Mouse (Mus musculus) hindlimb bud, embryonic 11.5 days (tissue): Measurements from ENCODE around the gene Dnase1l2.
A peak's percentile ranks its signal among the peaks of the same experiment; 100 is the strongest.
"Not testable (repeated sequence)": the region's sequence is repeated elsewhere in the genome, so short reads cannot be mapped to it uniquely, and the experiment has no call there.

Experiments used
- DNase-seq: peaks from one replicate; pipeline ENCODE4 v3.0.0-alpha.2; 2012; ENCODE audit warnings: low read depth, low spot score; ENCODE audit errors: extremely low spot score

Gene Dnase1l2

DNA sequence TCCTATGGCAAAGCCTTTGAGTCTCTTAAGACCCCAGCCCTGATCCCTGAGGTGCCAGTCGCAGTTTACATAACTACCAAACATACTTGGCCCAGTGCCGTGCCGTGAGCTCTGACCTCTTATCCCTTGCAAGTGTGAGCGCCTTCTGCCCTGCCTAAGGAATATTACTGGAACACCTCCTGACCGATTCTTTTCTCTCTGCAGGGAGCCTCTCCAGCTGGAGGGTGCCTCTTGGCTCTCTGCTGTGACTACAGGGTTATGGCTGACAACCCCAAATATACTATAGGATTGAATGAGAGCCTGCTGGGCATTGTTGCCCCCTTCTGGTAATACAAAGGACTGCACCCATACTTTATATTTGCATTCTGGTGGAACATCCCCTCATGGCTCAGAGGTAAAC is 5.9 kb downstream of the Dnase1l2 start:
- no peak for DNase-seq

GRCm38 (mm10) chr17:24429201-24429983 is 13.5 kb downstream of the Dnase1l2 start:
- DNase-seq, result no peak

DNA sequence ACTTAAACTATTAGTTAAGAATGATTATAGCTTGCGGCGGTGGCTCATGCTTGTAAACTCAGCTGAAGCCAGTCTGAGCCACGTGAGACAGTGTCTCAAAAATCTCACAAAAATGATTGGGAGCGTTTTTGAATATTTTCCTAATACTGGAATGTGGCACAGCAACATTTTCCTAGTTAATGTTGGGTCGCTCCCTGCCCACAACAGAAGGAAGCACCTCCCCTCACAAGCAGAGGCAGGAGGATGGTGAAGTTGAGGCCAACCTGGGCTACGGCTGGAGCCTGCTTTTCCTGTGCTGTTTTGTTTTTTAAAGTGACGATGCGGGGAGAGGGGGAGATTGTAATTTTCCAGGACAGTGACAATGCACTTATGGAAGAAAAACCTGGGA is 15.7 kb downstream of the Dnase1l2 start:
- DNase-seq, result no peak

- peak; percentile 62 for DNase-seq
Measured at GRCm38 (mm10) chr17:24426471-24427169, 16.3 kb downstream of the Dnase1l2 start, which contains the start of gene Eci1. TSS of gene Eci1 (plus strand) at chr17:24426641.

- no peak for DNase-seq
Measured at GRCm38 (mm10) chr17:24425905-24426304, 17.0 kb downstream of the Dnase1l2 start.

- not testable (repeated sequence) for DNase-seq
Measured at GRCm38 (mm10) chr17:24425326-24425725, 17.6 kb downstream of the Dnase1l2 start.

- no peak for DNase-seq
Measured at GRCm38 (mm10) chr17:24424489-24424888, 18.4 kb downstream of the Dnase1l2 start.

DNA sequence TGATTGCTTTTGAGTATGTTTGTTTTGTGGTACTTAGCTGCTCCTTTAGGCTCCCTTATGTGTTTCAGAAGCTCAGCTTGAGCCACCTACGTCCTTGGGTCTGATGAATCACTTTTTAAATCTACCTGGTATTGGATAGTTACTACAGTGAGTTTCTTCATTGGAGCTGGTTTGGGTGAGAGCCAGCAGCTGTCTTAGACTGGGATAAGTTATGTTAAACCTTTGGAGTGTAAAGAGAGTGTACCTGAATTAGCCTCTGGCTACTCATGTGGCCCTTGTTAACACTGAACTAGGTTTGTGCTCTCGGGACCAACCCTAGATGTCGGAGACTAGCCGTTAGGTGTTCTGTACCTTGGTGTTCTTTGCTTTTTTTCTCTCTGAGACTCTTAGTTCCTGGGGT is 19.8 kb downstream of the Dnase1l2 start:
- no peak for DNase-seq

- no peak for DNase-seq
Measured at GRCm38 (mm10) chr17:24416051-24416652, 26.8 kb downstream of the Dnase1l2 start.

DNA sequence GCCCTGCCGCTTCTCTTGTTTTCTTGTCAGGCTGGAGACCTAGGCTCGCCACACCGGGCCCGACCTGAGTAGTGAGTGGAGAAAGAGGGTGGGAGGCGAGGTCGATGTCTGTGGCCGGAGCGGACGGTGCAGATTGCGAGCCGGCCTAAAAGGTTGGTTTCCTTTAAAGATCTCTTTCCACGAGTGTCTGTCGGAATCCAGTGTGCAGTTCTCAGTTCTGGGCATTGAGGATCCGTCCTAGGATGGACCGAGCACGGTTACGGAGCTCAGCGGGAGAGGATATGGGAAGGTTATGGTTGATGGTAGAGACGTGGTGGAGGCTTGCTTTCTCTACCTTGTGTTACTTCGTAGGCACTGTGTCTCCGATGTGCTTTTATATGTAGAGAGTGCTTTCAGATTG is 27.9 kb downstream of the Dnase1l2 start:
- no peak for DNase-seq

DNA sequence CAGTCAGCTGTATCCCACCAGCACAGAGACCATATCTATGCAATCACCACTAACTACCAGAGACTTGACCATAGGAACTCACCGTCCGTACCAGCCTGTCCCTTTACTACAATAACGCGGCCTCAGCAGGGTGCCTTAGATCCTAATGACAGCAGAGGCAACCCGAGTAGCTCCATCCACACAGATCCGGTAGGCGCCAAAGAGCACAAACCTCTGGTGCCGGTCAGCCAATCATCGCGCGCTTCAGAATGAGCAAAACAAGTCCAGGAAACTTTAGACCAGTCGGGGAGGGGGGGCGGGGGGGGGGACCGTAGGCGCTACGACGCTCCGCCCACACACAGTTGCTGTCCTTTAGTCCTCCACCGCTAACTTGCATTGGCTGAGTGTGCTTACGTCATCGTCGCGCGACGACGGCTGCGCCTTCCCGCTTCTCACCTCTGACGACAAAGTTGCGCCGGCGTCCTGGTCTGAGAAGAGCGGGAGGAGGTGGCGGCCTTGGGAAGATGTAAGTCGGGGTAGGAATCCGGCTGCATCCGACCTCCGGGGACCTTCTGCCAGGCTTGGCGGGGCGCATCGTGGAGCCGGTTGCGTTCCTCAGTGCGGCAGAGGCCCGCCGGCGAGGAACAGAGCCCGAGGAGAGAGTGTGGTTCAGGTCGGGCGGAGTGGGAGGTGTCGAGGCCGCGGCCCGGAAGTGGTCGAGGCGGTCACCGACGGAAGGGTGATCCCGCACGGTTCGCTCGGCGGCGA is 28.5 kb downstream of the Dnase1l2 start, which contains the start of gene Rnps1:
Gene Rnps1 (plus strand): TSS at position 336 of the 747 bp plus-strand sequence.
- peak; percentile 98 for DNase-seq

DNA sequence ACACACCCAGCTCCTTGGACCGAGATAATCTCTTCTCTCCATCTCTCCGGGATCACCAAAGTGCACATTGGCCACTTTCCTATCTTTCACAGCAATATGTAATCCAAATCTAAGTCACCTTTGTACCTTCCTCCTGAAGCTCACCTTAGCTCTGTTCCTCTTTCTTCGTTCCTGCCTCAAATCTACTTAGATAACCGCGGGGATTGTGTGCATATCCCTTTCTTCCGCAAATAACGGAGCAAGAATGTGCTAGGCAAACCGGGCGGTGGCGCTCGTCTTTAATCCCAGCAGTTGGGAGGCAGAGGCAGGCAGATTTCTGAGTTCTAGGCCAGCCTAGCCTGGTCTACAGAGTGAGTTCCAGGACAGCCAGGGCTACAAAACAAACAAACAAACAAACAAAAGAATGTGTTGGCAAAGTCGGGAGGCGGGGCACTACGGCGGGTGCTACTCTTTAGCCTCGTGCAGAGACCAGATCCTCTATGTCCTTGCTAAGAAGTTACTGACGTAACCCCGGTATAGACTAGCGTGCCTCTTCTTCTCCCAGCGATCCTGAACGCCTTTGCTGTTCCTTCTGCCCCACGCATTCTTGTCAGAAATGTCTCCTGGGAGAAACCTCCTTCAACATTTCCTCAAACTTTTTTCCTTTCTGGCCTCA is 29.2 kb downstream of the Dnase1l2 start:
- DNase-seq, result no peak

DNA sequence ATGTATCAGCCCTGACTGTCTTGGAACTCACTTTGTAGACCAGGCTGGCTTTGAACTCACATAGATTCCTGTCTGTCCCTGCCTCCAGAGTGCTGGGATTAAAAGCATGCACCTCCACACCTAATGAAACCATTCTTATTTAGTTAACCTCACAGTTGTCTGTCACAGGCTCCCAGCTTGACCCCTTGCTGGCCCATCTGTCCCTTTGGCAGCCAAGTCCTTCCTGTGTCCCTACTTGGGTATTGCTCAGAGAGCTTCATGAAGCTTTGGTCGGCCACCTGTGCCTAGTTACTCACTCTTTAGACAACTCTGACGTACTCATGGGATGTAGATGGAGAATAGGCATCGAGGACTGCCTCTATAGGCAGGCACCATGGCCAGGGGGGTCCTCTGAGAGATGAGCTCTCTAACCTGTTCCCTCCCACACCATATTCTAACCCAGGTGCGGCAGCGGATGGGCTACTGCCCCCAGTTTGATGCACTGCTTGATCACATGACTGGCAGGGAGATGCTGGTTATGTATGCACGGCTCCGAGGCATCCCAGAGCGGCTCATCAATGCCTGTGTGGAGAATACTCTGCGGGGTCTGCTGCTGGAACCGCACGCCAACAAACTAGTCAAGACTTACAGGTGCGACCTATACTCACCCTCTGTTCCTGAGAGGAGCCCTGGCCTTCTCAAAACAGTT is 35.6 kb downstream of the Dnase1l2 start:
- no peak for DNase-seq

DNA sequence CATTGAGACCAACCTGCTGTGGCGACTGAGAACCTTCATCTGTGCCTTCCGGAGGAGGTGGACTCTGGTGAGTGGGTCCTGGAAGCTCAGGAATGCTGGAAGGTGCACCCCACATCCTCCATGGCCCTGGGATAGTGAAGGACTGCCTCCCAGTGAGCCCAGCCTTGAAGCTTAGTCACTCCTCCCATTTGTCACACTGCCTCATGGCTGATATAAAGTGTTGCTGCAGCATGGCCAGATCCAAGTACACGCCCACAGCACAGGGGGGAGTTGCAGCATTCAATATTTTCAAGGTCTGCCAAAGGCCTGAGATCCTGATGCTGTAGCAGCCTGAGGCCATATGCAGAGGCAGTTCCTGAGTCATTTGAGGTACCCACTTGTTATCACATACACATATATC is 40.5 kb downstream of the Dnase1l2 start:
- no peak for DNase-seq

DNA sequence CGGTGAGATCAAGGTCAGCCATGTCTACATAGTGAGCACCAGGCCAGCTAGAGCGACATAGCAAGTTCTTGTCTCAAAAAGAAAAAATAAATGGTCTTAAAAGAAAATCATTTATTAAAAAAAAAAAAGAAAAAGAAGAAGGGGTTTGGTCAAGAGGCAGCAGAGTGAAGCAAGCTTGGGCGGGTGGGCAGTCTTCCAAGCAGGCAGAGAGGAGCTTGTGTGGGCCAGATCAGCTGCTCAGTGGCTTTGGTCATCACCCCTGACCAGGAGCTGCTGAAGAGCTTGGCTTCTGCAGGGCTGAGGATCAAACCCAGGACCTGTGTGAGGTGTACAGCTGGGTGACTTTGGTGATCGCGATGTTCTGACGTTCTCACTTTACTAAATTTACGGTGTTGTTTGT is 48.4 kb downstream of the Dnase1l2 start:
- no peak for DNase-seq

GRCm38 (mm10) chr17:24393527-24393926 is 49.4 kb downstream of the Dnase1l2 start:
- DNase-seq, result no peak

- no peak for DNase-seq
Measured at GRCm38 (mm10) chr17:24391149-24391548, 51.8 kb downstream of the Dnase1l2 start.
